Mouse (Mus musculus) cerebellum, adult 11-12 months (tissue): ENCODE data around the gene Aff1.

ENCODE experiments used
- DNase-seq: peaks from one replicate; pipeline ENCODE4 v3.0.0; 2022

The Aff1 gene

DNA sequence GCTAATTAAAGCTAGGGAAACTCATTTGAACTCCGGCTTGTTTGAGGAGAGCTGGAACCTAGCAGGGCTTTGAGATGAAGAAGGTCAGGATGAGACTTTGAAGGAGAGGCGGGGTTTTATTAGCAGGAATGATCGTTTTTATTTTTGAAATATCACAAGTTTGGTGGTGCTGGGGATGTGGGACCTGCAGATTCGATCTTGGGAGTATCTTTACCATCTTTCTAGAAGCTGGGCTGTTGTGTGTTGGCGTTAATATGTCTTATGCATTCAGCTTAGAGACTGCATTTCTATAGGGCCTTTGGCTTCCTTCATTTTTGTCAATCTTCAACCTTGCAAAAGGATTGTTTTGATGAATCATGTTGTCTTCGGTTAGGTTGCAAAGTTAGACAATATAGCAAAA is 1.9 kb downstream of the Aff1 start:
- no peak for DNase-seq

DNA sequence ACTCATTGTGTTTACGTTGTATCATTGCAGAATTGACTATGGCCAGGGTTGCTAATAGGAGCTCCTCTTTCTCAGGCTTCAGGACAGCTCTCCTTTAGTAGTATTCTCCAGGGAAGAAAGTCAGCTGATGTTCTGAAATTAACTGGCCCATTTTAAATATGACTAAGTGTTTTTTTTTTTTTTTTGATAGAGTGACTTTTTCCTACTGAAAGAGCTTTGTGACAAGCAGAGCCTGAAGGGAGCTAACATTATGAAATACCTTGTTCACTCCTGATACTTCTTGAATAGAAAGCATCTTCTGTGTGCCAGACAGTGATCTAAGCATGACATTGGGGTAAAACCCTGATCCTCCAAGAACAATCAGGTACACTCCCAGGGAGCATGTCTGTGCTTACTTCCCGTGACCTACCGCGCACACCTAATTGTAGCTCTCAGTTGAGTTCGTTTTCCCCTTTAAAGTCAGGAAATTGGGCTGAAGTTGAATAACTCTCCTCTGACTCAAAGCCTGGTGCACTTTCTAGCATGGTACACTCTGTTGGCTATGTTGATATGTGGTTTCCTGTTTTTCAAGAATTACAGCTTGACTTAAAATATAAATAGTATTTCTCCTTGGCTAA is 5.8 kb downstream of the Aff1 start:
- no peak for DNase-seq

DNA sequence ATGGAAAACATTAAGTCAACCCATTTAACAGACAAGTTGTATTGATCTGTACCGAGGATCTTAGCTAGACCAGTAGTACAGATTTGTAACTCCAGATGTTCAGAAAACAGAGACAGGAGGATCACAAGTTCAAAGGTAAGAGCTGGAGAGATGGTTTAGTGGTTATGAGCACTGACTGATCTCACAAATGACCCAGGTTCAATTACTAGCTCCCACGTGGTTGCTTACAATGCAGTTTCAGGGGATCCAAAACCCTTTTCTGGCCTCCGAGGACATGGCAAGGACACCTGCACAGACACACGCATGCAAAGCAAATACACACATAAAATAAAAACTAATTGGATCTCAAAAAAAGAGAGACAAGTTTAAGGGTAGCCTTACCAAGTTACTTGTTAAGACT is 6.4 kb downstream of the Aff1 start:
- DNase-seq = no peak

- DNase-seq = no peak
Observed at GRCm38 (mm10) chr5:103699537-103699936, 7.4 kb downstream of the Aff1 start.

- no peak for DNase-seq
Observed at GRCm38 (mm10) chr5:103700661-103701060, 8.5 kb downstream of the Aff1 start.

GRCm38 (mm10) chr5:103701466-103701865 is 9.3 kb downstream of the Aff1 start:
- DNase-seq = no peak

GRCm38 (mm10) chr5:103702527-103702926 is 10.4 kb downstream of the Aff1 start:
- DNase-seq = no peak

DNA sequence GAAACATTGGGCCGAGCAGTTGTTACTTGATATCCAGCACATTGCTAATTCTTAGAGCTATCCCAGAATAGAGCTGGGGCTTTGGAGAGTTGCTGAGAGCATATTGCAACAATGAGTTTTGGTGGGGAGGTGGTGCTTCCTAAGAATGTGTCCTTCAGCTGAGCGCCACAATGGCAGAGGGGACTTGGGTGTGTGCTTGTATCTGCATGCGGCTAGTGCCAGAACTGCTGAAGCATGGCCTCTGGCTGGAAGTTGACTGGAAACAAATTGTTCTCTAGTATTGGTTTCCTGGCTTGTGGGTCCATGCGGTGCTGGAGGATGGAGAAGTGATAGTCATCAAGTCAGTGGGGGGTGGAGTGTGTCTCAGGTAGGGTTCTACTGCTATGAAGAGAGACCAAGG is 13.2 kb downstream of the Aff1 start:
- no peak for DNase-seq

DNA sequence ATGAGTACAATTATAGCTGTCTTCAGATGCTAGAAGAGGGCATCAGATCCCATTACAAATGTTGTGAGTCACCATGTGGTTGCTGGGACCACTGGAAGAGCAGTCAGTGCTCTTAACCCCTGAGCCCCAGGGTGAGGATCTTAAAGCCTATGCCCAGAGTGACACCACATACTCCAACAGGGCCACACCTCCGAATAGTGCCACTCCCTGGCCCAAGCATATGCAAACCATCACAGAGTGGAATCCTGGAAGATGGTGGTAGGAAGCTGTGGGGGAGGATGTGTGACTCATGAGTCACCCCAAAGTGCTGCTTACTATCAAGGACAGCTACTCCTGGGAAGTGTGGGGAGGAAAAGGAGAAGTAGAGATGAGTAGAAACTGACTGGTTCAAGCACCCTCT is 13.7 kb downstream of the Aff1 start:
- DNase-seq = no peak

- DNase-seq = no peak
Observed at GRCm38 (mm10) chr5:103709044-103709443, 16.9 kb downstream of the Aff1 start.

GRCm38 (mm10) chr5:103711886-103712285 is 19.7 kb downstream of the Aff1 start:
- DNase-seq = no peak

GRCm38 (mm10) chr5:103713422-103713821 is 21.2 kb downstream of the Aff1 start:
- no peak for DNase-seq

- DNase-seq = no peak
Observed at GRCm38 (mm10) chr5:103714943-103715342, 22.8 kb downstream of the Aff1 start.

DNA sequence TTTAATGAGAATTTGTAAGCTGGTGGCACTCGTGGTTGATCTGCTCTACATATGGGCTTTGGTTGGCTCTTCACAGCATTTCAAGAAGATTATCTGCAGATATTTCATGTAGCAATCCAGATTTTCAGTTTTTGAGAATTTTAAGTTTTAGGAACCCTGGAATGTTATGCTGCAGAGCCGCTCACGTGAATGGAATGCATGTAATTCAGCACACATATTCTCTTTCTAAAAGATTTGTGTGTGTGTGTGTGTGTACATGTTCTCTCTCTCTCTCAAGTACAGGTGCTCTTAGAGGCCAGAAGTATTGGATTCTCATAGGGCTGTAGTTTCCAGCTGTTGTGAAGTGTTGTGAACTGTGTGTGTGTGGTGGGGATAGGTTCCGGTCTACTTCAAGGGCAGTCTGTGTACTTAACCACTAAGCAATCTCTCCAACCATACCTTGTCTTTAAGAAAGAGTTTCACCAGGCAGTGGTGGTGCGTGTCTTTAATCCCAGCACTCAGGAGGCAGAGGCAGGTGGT is 24.7 kb downstream of the Aff1 start:
- DNase-seq = no peak

DNA sequence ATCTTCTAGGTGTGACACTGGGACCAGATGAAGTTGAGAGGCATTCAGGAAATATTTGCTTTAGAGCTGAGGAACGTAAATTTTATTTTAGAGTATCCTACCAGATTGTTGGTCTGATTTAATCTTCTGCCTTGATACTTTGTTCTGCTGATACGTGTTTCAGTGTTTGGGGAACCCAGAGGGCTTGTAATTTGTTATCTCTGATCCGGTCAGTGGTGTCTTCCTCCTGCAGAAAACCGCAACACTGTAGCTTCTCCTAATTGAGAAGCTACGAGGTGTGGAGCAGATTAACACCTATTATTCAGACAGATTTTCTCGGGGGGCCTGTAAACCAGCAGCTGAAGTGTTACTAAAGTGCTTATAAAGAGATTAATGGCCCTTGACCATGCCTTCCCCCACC is 27.0 kb downstream of the Aff1 start:
- DNase-seq = no peak

DNA sequence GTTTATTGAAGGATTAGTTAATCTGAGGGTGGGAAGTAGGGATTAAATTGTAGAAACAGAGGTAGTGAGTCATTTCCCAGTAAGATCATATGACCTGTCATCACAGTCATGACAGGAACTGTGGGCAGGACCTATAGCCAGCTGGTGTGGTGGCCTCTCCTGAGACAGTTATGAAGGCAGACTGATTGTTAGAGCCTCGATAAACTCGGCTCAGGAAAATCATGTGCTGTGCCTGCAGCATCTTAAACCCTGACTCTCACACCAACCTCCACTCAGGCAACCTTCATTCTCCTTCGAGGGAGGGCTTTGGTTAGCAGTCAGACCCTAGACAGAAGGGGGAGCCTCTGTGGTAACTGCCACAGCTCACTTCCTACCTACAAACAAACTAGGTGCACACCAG is 27.7 kb downstream of the Aff1 start:
- DNase-seq = no peak

GRCm38 (mm10) chr5:103720967-103721366 is 28.8 kb downstream of the Aff1 start:
- DNase-seq = no peak

GRCm38 (mm10) chr5:103721490-103721889 is 29.3 kb downstream of the Aff1 start:
- no peak for DNase-seq

DNA sequence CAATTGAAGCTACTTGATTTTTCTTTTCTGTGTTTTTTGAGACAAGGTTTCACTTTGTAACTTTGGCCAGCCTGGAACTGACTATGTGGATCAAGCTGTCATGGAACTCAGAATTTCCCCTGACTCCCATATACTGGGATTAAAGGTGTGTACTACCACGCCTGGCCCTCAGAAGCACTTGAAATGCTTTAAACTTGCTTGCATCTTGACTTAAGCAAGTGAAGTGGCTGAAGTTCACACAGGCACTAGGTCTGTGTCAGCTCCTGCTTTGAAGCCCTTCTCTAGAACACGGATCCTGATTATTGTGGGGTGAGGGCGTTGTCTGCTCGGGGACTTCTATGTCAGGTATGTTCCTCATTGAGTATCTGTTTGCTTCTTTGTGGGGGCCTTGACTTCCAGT is 30.5 kb downstream of the Aff1 start:
- no peak for DNase-seq

DNA sequence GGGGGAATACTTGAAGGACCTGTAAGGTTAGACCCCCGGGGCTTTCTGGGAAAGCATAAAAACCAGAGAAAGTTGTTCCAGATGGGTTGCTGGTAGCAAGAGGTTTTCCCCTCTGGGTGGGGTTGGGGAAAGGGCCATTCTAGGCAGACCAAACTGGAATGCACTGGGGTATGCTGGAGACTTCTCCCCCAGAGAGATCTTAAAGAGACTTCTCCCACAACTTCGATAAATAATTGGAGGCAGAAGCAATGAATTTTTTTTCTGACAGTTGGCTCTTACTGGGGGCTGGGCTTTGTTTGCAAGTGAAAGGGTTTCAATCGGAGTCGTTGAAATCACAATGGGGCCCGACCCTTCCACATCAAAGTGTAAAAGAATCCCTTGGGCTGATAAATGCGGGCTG is 32.2 kb downstream of the Aff1 start:
- no peak for DNase-seq

GRCm38 (mm10) chr5:103724823-103725222 is 32.6 kb downstream of the Aff1 start:
- no peak for DNase-seq

DNA sequence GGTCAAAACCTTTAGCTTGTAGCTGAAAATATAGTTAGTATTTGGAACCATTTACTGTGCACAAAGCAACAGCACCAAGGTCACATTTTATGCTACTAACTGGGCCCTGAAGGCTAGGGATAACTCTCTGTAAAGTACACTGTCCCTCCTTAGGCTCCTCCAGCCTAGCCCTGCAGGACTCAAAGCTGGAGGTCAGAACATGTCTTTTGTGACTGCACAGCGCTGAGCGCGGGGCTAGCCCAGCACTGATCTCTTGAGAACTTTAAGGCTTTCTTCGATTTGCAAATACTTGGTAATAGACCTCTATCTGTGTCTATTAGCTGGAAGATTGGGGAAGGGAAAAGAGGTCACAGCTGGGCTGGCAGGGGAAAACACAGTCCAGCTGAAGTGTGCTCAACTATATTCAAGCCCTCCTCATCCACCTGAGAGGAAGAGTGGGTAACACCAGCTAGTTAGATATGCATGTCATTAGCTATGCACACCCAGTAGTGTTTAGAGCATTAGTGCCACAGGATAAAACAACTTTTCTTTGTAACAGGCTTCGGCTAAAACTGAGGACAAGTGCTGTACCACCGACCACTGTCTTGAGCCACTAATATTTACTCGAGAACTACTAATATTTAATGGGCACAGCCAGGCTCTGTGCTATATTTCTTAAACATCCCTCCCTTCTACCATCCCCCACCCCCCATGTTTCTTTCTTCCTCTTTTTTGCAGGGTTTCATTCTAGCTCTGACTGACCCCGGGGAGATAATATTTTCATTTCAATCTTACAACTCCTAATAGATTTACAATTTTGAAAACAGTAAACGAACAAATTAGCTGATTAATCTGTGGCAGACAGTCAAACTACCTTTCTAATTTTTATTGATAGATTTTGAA is 33.3 kb downstream of the Aff1 start:
- no peak for DNase-seq

DNA sequence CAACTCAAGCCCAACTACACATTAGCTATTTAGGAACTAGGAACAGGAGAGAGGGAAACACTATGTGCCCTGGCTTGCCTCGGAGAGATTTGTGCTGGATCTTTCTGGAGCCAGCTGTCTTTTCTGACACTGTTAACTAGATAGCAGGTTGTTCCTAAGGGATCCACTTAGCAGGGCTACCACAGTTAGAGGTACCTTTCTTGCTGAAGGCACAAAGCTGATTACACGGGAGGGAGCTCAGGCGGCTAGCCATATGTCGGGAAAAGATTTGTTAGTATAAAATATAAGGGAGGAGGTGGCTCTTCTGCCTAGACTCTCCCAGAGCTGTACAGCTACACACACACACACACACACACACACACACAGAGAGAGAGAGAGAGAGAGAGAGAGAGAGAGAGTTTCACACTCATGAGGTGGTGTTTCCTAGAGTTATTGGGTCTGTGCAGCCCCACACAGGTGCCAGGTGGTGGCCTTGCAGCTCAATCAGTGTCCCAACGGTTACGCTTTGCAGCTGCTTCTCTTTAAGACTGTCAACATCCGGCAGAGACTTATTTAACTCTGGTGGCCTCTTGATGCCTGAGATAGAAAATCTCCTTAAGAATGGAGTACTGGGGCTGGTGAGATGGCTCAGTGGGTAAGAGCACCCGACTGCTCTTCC is 34.2 kb downstream of the Aff1 start:
- DNase-seq = no peak
